Mouse (Mus musculus): ENCODE results near the gene Fam228b.
"Not testable (repeated sequence)": the region's sequence is repeated elsewhere in the genome, so short reads cannot be mapped to it uniquely, and the experiment has no call there.

The Fam228b gene

GRCm38 (mm10) chr12:4740823-4741222, 28.2 kb downstream of the Fam228b start:
- no peak for DNase-seq

DNA sequence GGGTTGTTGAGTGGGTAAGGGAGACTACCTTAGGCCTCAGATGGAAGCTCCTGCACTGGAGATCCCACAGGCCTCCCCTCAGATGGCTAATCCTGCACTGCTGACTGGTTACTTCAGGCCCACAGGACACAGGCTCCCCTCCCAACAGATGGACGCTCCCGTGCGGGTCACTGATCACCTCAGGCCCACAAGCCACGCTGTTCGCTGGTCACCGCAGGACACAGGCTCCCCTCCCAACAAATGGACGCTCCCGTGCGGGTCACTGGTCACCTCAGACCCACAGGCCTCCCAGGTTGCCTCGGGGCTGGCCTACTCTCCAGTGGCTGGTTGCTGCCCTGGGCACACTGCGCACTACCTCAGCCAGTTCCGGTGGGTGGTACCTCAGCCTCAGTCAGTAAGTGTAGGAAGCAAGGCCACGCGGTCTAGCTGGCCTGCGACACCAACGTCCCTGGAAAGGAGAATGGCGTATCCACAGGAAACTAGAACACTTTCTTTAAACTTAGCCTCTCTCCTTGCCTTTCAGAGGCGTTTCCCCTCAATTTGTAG, 31.0 kb downstream of the Fam228b start, which contains the start of gene Fam228a:
Fam228a (minus strand) TSS at position 400 of the 546 bp plus-strand sequence.
- no peak for DNase-seq

DNA sequence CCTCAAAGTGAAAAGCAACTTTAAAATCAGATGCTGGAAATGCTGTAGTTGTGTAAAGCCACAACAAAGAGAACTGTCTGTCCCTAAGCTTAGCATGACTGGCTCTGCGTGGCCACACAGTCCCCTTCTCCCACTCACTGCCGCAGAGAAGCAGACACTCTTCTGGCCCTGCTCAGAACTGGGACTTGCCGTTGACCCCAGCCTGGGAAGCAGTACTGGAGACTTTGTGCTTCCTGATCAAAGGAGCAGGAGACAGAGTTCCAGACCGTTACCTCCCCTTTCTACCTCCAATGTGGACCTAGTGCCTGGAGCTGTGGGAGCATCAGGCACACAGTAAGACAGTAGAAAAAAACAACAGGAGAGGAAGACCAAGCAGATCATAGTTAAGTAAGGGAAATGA, 36.7 kb downstream of the Fam228b start:
- DNase-seq, result no peak

- DNase-seq, result no peak
These were observed 37.4 kb downstream of the Fam228b start for GRCm38 (mm10) chr12:4731629-4732028.

- no peak for DNase-seq
These were observed 39.9 kb downstream of the Fam228b start for GRCm38 (mm10) chr12:4729165-4729564.

GRCm38 (mm10) chr12:4719762-4720754, 49.0 kb downstream of the Fam228b start:
- no peak for DNase-seq

DNA sequence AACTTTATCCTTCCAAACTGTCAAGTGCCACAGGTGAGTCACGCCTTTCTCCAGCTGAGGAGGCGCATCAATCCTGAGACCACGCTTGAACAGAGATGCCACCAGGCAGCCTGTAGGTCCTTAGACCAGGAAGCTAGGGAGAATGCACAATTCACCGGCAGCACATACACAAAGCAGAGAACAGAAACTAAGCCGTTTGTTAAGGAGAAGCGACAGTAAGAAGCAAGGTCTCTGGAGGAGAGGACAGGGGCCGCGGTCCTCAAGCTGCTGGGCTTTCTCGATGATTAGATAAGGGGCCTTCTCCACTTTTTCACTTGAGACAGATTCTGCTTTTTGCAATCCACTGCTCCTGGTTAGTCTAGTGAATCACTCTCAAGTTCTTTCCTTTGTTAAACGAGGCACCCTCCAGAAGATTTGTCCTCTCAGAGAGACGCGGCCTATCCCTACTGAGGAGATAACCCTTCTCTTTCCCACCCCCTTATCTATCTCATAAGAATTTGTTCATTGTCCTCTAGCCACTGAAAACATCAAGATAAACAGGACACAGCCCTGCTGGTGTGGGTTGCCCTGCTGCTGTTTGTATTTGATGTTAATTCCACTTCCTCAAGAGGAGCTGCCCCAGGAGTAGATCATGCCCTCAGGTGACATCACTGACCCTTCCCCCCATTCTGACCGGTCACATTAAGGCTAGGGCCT, 49.9 kb downstream of the Fam228b start:
- DNase-seq, result no peak

- no peak for DNase-seq
These were observed 51.6 kb downstream of the Fam228b start for GRCm38 (mm10) chr12:4717417-4717816.

DNA sequence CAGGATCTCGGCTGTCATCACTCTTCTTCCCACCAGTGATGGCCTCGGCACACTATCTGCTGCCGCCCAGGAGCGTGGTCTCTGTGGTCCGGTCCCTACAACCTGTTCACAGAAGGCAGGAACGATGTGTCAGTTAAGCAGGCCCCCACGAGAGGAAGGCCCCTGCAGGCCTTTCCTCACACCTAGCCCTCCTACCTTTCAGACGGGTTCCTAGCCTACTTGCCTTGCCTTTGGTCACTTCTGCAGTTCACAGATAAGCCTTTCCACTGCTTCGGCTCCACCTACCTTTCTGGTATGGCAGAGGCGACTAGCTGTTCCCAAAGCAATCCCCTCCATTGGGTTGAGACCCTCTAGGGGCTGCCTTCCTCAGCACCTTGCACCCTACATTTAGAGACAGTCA, 53.5 kb downstream of the Fam228b start:
- DNase-seq, result no peak

GRCm38 (mm10) chr12:4713361-4713760, 55.7 kb downstream of the Fam228b start:
- no peak for DNase-seq

DNA sequence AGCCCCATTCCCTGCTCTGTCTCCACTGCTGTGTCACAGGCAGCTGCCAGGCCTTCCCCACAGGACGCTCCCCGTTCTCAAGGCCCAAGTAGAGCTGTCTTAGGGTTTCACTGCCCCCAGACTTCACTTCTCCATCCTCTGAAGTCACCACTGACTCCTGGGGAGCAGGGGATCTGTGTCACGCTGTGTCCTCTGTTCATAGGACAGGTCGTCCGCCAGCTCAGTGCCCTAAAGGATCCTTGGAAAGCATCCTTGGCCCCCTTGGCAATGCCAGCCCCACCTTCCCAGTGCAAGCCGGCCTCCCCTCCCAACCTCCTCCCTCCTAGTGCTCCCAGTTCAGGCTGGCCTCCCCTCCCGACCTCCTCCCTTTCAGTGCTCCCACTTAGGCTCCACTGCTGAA, 59.1 kb downstream of the Fam228b start:
- no peak for DNase-seq

DNA sequence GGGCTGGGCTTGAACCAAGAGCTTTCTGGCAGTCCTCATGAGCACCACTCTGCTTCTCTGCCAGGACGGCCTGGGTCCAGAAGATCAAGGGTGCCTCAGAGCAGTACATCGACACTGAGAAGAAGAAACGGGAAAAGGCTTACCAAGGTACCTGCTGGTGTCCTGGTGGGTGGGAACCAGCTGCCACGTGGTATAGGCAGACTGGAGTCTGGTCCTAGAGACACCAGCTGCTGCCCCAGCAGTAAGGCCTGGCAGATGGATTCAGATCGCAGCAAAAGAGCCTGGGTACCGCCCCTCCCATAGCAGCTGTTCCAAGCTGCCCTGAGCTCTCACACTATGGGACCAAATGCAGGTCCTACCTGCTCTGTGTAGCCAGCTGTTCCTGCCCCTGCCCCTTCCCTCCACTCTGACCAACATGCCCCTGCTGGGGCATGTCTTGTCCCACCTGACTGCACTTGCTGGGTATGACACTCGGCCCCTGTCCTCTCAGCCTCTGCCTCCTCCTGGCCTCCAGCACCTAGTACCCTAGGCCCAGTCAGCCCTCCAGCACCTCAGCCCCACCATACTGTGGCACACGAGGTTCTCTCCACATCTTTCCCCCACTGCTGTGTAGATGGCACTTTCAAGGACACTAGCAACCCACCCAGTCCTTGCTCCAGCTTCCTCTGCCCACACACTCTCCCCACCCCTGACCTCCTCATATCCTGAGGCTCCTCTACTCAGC, 60.0 kb downstream of the Fam228b start:
- no peak for DNase-seq

DNA sequence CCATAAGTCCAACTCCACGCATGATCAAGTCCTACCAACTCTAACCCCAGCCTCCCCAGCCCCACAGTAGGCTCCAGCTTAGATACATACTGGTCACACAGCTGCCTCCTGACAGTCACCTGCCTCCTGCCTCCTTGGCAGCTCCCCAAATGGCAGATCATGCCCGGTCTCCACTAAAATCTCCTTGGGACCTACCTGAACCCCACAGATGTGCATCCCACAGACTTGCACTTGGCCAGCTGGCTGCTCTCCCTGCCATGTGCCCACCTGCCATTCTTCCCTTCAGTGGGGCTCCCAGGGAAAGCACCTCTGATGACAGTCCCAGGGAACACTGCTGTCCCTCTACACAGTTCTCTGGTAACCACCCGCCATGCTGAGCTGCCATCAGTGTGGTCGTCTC, 60.8 kb downstream of the Fam228b start:
- no peak for DNase-seq

DNA sequence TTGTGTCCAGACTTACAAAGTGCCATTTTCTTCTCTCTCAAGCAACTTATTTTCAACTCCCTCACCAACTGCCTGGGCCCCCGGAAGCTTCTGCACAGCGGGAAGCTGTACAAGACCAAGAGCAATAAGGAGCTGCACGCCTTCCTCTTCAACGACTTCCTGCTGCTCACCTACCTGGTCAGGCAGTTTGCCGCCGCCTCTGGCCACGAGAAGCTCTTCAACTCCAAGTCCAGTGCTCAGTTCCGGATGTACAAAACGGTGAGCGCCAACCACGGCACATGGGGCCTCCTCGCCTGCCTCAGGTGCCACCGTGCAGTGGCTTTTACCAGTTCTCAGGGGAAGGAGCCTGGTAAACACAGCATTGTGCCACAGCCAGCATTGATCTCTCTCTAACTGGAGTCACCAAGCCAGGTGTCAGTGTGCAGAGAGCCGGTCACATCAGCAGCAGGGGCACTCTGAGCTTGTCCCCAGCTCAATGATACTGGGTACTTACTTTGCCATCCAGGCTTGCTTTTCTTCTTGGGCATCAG, 61.5 kb downstream of the Fam228b start:
- DNase-seq, result no peak

DNA sequence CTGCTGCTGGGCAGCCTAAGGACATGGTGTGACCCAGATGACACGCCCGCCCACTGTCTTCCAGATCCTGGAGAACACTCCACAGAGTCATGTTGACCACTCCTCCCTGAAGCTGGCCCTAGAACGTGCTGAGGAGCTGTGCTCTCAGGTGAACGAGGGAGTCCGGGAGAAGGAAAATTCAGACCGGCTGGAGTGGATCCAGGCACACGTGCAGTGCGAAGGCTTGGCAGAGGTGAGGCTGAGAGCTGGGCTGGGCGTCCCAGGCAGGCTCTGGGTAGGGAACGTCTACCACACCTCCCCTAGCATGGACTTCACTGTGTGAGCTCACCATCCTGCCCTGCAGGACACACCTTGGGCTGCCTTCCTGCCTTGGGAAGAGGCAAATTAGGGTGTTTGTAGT, 62.2 kb downstream of the Fam228b start:
- no peak for DNase-seq

- no peak for DNase-seq
These were observed 62.9 kb downstream of the Fam228b start for GRCm38 (mm10) chr12:4706175-4706574.

DNA sequence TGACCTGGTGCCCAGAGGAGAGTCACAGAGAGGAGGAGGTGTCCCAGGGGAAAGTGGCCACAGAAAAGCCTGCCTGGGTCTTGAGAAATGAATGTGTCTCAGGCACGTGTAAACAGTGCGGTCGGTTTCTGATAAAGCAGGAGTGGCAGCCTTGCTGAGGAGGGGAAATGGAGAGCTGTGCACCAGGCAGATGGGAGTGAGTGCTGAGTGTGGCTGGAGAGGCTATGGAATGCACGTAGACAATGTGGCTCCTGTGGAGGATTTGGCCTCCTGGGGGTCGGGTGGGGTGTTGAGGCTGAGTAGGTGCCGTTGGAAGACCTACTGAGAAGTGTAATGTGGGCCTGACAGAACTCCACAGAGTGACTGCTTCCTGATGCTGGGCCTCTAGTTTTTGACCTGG, 63.4 kb downstream of the Fam228b start:
- not testable (repeated sequence) for DNase-seq

DNA sequence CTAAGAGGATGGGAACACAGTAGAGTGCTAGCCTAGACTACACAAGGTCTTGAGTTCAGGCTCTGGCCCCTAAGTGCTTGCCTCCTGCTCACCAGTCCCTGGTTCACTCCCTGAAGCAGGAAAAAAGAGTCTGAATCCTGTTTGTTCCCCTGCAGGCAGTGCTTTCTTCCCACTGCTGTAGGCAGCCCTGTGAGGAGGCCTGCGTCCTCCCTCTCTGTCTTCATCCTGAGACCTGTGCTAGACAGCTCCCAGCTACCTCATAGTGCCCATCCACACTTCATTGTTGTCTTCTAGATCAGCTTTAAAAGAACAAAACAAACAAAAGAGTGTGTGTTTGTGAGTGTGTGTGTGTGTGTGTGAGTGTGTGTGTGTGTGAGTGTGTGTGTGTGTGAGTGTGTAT, 74.5 kb downstream of the Fam228b start:
- DNase-seq, result no peak

DNA sequence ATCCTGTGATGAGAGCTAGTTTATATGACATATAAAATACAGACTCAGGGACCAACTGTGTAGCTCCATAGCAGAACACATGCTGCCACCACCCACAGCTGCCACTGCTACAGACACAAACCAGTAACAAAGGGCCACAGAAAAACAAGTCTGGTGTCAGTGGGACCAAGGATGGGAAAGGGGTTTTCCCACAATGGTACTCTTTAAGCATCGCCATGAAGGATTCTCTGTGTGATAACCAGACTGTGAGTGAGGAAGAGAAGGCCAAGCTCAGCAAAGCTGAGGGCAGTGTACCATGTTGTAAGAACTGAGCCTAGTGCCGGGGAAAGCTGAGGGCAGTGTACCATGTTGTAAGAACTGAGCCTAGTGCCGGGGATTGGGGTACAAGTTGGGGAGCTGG, 77.9 kb downstream of the Fam228b start:
- DNase-seq, result no peak
